Mouse (Mus musculus) regulatory T cell (primary cell): ENCODE results near the gene Rabgap1l.

Experiments
- in situ Hi-C: fragments of 300-600 bp; cut with MboI, MseI; formaldehyde crosslinking; loops from one replicate; pipeline ENCODE4 v1.15.1; 2025; ENCODE audit warnings: high pct_unique_total_duplicates

Rabgap1l gene

DNA sequence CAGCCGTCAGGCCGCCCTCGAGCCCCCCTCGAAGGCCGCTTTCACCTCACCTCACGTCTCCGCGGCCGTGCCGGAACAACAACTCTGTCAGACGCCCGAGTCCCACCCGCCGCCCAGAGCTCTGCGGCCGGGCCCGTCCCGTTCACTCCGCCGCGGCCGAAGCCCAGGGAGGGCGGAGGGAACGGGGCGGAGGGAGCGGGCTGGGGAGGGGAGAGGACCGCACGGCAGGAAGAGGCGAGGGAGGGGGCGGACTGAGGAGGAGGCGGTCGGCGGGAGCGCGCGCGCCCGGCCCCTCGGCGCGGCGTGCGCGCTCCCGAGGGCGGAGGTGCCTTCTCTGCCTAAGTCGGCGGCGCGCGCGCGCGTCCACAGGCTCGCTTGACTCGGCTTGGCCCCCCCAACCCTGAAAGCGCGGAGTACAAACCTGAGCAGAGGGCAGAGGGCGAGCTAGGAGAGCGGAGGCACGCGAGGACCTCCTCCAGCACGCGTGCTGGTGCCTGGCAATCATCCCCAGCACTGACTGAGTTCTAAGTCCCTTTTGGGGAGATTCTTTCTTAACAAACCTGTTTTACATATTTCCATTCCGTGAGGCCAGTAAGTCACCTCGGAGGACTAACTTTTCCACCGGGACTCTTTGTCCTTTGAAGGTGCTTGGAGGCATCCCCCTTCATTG, at the start of gene Rabgap1l:
Rabgap1l (minus strand) TSS at position 526 of the 670 bp plus-strand sequence.
- in situ Hi-C loops, result loop anchor here (25.0 kb wide), 1 partner anchor 756 kb away; the partner anchor contains the start of gene 4930523C07Rik

DNA sequence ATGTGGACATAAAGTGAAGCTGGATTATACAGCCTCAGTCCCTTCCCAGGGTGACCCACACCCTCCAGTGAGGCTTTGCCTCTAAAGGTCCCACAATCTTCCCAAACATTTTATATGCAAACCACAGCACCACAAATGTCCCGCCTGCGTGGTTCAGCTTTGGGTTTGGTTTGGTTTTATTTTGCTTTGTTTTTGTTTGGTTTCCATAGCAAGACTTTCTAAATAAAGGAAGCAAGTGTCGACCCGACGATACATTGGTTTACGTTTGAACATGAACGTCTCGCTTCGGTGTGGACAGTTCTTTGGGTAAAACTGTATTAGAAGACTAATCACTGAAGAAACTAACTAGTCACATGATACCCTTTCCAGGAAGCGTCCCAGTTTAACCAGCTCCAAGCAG, 49.6 kb upstream of the Rabgap1l start:
- in situ Hi-C loops, result no loop called here

DNA sequence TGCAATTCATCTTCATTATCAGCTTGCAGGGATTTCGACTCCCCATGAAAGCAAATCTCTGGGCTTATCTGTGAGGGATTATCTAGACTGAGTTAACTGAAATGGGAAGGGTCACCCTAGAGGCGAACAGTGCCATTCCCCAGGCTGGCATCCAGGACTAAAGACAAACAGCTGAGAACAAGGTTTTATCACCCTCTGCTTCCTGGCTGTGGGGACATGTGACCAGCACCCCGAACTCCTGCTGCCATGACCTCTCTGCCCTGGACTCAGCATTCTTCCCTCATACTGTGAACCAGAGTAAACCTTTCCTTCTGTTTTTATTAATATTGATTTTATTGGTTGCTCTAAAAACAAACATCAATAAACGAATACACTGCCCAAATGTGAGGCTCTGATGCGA, 47.6 kb upstream of the Rabgap1l start:
- in situ Hi-C loops, result no loop called here

DNA sequence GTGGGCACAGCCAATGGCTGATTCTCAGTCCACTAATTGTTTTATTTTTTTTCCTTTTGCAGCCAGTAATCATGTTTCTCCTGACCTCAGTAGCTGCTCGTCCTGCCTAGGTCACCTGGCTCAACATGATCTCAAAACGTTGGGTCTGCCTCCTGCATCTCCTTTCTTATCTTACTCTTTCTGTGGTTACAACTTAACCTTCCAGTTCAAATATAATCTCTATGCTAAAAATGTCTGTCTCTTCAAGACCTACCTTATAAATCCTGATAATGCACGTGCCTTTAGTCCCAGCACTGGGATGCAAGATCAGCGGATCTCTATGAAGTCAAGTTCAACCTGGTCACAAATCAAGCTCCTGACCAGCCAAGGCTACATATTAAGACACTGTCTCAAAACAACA, 46.1 kb upstream of the Rabgap1l start:
- in situ Hi-C loops, result no loop called here

DNA sequence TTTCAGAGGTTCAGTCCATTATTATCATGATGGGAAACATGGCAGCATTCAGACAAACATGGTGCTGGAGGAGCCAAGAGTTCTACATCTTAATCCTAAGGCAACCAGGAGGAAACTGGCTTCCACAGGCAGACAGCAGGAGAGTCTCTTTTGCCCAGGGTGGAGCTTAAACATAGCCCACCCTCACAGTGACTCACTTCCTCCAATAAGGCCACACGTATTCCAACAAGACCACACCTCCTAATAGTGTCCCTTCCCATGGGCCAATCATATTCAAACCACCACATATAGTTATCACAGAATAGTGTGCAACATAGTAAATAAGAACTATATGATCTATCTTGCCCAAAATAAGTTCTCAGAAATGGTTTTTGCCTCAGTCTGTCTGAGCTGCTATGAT, 41.4 kb upstream of the Rabgap1l start:
- in situ Hi-C loops, result no loop called here

DNA sequence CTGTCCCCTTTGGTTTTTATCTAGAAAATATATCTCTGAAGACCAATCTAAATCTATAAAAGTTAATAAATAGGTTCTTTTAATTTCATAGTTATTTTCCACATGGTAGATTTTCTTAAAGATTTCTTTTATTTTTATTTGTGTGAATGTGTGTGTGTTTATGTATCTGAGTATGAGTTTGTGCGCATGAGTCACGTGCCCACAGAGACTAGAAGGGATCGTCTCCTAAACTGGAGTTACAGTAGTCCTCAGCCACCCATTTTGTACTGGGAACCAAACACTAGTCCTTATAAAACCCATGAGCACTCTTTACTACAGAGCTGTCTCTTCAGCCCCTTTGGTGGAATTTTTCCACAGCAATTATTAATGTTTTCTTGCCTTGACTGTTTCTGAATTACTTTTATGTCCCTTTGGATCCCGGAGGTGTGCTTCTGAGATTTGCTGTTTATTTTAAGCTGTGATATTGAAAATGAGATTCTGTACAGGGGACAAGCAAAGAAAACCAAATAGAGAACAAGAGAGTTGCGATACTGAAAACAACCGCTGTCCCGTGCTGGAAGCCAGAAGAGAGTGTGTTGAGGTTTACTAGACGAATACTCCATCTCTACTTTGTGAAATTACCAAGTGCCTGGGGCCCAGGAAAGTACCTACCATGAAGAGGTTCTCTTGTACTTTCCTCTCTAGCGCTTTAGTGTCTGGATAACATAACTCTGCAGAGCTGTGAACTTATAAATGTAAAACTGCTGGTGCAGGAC, 39.4 kb upstream of the Rabgap1l start:
- in situ Hi-C loops, result no loop called here

DNA sequence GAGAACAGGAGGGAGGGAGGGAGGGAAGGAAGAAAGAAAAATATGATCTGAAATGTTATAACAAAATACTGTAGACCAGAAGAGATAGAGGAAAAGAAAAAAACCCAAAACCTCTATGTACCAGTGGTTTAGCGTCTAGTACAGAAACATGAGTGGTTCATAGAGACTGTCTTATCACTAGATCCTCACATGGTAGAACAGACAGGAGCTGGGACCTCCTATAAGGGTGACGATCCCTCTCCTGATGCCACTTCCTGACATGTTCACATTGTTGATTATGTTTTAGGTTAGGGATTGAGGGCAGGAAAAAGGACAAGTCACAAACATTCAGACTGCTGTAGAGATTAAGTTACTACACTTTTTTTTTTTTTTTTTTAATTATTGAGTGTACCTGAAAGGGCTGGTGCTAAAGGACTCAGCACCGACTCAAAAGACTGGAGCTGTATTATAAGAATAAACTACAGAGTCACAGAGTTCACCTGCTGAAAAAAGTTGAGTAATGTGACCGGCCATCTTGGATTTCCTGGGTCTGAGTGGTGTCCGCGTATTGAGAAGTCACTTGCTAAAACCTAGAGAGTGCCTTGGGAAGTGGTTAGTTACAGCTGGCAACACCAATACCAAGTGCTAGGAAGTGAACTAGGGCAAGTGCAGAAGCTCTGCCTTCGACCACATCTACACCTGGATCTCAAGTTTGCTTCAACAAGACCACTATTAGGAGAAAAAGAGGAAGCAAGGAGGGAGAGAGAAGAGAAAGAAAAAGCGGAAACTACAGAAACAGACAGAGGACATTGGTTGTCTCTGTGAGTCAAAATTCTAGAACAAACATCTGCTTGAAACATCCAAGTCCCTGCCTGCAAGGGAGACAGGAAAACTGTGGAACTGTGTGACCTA, 37.8 kb upstream of the Rabgap1l start:
- in situ Hi-C loops, result no loop called here

DNA sequence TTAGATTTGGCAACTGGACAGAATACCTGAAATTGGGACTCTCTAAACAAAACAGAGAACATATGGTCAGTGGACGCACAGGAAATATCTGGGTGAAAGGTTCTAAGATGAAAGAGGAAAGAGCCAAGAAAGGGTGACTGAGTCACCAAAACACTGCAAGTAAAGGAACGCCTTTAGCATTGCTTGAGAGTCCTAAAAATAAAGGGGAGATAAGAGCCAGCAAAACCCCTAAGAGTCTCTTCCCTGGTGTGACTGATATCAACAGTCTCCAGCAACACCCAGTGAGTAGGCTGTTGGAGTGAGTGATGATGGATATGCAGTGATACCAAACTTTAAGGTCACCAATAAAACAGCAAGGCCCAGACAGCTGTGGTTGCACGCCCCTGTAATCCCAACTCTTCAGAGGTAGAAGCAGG, 32.4 kb upstream of the Rabgap1l start:
- in situ Hi-C loops, result no loop called here

DNA sequence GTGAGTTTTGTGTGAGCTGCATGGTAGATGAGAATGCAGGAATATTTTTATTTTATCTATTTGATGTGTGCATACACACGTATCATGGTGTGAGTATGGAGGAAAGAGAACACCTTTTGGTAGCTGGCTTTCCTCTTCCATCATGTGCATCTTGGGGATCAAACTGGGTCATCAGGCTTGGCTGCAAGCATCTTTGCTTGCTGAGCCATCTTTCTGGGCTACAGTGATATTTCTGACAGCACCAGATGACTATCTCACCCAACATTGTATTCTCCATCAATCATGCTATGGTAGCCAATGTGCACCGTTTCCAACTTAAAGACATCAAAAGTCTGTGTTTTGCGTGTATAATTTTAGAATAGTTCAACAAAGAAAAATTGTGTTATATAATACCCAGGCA, 30.6 kb upstream of the Rabgap1l start:
- in situ Hi-C loops, result no loop called here

DNA sequence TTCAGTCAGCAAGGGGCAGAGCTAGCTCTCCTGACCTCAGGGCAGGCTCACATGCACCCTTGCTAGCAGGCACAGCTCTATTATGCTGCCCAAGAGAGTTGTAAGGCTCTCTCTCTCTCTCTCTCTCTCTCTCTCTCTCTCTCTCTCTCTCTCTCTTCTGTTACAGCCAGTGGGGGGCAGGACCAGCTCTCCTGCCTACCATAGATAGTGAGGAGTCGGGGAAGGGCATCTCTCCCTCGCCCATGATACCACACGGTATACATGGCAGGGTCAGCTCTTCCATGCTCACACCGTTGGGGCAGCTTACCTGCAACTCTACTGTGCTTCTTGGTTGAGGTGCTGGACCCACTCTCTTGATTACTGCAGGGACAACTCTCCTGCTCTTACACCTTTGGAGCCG, 21.2 kb upstream of the Rabgap1l start:
- in situ Hi-C loops, result no loop called here

DNA sequence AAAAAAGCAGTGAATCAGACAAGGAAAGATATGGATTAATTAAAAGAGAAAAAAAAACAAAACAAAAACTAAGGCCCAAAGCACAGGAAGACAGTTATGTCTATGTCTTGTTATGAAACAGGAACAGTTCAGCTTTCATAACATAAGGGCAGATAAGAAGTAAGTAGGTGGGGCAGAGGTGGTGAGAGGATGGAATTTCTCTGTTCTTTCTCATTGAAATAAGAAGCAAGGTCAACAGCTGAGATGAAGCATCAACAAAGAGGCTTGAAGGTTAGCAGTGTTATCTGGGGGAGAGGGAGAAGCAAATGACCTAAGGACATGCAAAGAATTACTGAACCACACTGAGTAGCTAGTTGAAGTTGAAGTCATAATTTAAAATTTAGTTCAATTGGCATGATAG, 19.4 kb upstream of the Rabgap1l start:
- in situ Hi-C loops, result no loop called here

DNA sequence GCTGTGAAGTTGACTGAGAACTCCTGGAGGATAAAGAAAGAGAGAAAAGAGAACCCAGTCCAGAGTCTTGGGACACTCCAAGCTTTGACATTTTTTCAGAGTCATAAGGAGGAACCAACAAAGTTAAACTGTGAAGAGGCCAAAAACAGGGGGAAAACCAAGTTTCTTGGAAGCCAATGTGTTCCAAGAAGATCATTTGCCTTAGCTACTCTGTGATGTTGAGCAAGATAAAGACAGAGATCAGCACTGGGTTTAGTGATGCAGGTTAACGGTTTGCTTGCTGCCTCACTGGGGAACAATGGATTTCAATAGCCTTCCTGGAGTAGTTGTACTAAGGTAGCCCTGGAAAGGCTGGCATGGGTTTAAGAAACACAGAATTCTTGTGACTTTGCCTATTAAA, 18.9 kb upstream of the Rabgap1l start:
- in situ Hi-C loops, result no loop called here

DNA sequence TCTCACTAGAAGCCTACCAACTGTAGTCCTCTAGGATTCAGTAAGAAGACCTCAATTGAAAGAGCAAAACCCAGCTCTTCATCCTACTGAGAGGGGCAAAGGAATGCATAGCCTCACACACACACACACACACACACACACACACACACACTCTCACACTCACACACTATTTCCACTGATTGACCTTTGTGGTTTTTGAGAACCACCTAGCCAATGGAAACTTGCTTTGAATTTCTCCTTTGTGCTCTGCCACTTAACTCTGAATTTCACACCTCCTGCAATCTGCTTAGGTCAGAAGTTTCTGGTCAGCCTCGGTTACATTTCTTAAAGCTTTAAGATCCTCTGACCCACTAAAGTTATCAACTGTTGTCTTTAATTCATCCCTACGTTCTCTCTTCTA, 12.3 kb upstream of the Rabgap1l start:
- in situ Hi-C loops, result no loop called here

DNA sequence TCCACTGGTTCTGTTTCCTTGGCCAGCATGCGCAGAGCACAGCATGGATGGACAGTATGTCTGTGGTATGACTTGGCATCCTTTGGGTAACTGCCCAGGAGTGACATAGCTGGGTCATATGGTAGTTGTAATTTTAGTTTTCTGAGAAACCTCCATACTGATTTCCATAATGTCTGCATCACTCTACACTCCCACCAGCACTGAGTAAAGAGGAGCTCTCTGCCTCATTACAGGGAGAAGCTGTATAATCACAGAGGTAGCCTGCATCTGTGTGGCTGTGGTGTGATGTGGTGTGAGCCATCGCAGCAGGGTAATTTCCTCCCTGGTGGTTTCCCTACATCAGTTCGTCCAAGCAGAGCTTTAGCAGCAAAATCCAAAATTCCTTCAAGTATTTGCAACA, 7.0 kb upstream of the Rabgap1l start:
- in situ Hi-C loops, result loop anchor here (25.0 kb wide), 1 partner anchor 763 kb away; the partner anchor contains the start of gene 4930523C07Rik

DNA sequence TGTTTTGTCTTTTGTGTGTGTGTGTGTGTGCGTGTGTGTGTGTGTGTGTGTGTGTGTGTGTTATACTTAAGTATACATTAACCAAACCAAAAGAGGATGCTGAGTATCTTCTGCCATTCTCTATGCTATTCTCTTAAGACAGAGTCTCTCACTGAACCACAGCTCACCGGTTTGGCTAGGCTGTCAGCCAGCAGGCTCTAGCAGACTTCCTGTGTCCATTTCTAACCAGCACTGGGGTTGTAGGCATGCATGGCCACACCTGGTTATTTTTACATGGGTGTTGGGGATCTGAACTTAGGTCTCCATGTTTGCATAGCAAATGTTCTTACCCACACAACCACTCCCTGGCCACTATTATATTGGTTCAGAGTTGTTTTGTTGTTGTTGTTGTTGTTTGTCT, 2.0 kb upstream of the Rabgap1l start:
- in situ Hi-C loops, result loop anchor here (25.0 kb wide), 1 partner anchor 758 kb away; the partner anchor contains the start of gene 4930523C07Rik

DNA sequence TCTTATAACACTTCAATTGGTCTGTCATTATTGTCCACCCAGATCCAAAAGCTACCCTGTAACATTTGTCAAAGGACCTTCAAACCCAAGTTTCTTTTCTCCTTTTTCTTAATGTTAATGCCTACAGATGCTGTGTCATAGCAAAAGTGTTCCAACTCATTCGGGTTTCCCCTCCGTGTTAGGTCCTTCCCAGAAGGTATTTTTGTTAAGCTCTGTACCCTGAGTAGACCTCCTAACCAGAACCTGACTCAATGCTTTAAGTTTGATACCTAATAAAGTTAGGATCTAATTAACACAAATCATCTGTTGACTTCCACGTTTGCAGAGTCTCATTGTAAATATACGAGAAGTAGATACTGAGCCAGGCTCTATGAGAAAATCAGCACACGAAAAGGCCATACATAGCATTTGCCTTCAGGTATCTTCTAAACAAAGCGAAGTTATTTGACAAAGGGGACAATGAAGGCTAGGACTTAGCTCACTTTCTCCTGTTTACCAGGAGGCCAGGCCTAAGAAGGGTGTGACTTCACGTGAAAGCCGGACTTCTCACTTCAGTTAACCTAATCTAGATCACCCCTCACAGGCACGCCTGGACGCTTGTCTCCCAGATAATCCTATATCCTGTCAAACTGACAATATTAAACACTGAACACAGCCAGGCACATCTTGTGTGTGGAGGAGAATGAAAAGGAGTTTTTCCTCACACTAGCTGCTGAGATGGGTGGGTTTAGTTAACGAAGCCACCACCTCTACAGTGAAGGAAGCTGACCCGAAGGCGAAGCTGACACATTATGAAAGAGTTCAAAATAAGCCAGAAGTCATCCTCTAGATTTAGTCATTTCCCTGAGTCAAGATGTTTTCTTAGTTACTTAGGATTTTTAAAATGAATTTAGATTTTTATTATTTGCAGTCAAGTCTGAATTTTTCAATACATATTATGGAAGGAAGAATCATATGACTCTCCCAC, 1.1 kb upstream of the Rabgap1l start:
- in situ Hi-C loops, result loop anchor here (25.0 kb wide), 1 partner anchor 757 kb away; the partner anchor contains the start of gene 4930523C07Rik

DNA sequence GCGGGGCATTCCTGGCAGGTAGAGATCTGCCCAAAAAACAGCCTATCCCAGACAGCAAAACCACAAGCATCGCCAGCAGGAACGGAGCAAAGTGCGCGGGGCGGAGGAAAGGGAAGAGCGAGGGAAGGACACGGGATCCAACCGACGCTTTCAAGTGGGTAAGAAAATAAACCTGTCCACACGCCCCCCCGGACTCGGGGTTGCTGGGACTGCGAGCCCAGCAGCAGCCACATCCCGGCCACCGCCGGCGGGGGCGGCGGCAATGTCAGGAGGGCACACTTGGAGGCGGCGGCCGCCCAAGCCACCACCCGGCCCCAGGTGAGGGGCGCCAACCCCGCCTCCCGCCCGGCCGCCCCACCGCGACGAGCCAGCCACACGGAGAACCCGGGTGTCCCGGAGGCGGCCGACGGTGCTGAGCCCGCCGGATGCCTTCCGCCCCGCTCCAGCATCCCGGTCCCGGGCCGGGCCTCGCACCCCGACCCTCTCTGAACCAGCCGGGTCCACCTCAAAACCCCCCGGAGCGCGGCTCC, 790 bp downstream of the Rabgap1l start:
- in situ Hi-C loops, result loop anchor here (25.0 kb wide), 1 partner anchor 755 kb away; the partner anchor contains the start of gene 4930523C07Rik

DNA sequence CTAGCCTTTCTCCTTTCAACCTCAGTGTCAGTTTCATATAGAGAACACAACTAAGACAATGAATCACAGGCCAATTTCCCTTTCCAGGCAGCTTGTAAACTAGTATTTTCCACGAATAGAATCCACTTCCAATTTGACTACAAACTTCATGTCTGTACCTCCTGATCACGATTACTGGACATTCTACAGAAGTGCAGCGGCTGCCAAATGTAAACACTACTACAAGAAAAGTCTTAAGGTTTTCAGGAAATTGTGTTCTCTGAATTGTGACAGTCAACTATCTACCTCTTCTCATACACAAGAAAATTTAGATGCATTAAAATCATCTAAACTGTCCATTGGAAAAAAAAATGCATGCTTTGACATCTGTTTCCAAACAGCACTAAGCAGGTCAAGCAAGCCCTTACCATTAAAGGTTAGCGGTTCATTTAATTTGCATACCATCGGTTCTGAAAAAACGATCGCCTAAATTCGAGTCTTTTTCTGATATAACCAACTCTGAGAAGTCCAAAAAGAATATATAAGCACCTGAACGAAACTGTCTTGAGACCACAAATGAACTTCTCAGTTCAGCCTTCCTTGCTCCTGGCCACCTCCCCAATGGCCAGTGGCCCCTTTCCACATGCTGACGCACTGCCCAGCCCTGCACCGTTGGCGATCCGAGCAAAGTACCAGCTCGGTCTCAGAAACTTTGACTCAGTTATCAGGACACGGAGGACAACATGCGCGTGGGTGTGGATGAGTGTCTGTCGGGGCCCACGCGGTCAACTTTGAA, 1.4 kb downstream of the Rabgap1l start:
- in situ Hi-C loops, result loop anchor here (25.0 kb wide), 1 partner anchor 754 kb away; the partner anchor contains the start of gene 4930523C07Rik

DNA sequence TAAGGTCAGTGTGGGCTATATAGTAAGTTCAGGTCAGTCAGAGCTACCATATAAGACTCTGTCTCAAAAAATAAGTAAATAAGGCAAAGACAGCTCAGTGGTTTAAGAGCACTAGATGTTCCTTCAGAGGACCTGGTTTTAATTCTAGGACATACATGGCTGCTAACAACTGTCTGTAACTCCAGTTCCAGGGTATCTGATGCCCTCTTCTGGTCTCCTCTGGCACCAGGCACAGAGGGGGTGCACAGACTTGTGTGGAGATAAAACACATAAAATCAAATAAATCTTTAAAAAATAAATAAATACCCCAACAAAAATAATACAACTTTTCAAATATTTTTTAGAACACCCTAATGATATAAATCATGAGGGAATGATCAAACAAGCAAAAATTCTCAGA, 2.4 kb downstream of the Rabgap1l start:
- in situ Hi-C loops, result loop anchor here (25.0 kb wide), 1 partner anchor 753 kb away; the partner anchor contains the start of gene 4930523C07Rik
